Mouse (Mus musculus) hindbrain, embryonic 14.5 days (tissue): ENCODE measurements around the gene Lcn6. TPM values are rescaled to one million over a fixed set of nuclear protein-coding genes. Genes with fewer than 3 reads are reported as not detected.
"Not testable (repeated sequence)": the region's sequence is repeated elsewhere in the genome, so short reads cannot be mapped to it uniquely, and the experiment has no call there.

Experiments
- ATAC-seq: fragments of 200-750 bp; cut with Nextera tagmentation; 2 replicates; pipeline ENCODE4 v1.8.0; 2017; ENCODE audit warnings: moderate number of reproducible peaks, mild to moderate bottlenecking, moderate TSS enrichment, moderate library complexity; ENCODE audit not compliant: low FRiP score
- DNase-seq: peaks from one replicate; pipeline ENCODE4 v3.0.0-alpha.2; 2015; ENCODE audit warnings: low spot score
- H3K27ac ChIP-seq: fragments of 300-500 bp; sonication (generic); 2 replicates; pipeline ENCODE4 v1.5.1; 2014; ENCODE audit warnings: mild to moderate bottlenecking, moderate library complexity
- H3K27me3 ChIP-seq: fragments of 300-500 bp; sonication (generic); 2 replicates; pipeline ENCODE4 v1.6.1; 2014; ENCODE audit warnings: mild to moderate bottlenecking, low read length, mixed read lengths; ENCODE audit not compliant: control insufficient read depth, insufficient read depth
- H3K36me3 ChIP-seq: fragments of 300-500 bp; sonication (generic); replicated peaks from 2 replicates; pipeline ENCODE4 v1.6.1; 2014; ENCODE audit not compliant: control insufficient read depth, insufficient read depth
- H3K4me1 ChIP-seq: fragments of 300-500 bp; sonication (generic); replicated peaks from 2 replicates; pipeline ENCODE4 v1.6.1; 2014; ENCODE audit warnings: antibody characterized with exemption, low read length, mixed read lengths; ENCODE audit not compliant: control insufficient read depth, insufficient read depth
- H3K4me2 ChIP-seq: fragments of 300-500 bp; sonication (generic); replicated peaks from 2 replicates; pipeline ENCODE4 v1.6.1; 2014; ENCODE audit warnings: mild to moderate bottlenecking, moderate library complexity
- H3K4me3 ChIP-seq: fragments of 300-500 bp; sonication (generic); replicated peaks from 2 replicates; pipeline ENCODE4 v1.5.1; 2014; ENCODE audit warnings: mild to moderate bottlenecking, low read length
- H3K9ac ChIP-seq: fragments of 300-500 bp; sonication (generic); 2 replicates; pipeline ENCODE4 v1.6.1; 2014
- H3K9me3 ChIP-seq: fragments of 300-500 bp; sonication (generic); 2 replicates; pipeline ENCODE4 v1.6.1; 2016; ENCODE audit warnings: low read length; ENCODE audit not compliant: control insufficient read depth
- WGBS: fragments of 180-500 bp; shearing (Covaris S2); extraction: QIAGEN DNeasy Blood & Tissue Kit; methylation state at CpG from one replicate; pipeline ENCODE4 v1.1.7; 2014; 5-methylcytosine and 5-hydroxymethylcytosine counted together
- polyA plus RNA-seq: library from polyadenylated mRNA; unstranded; fragments of >200 nt; fragmentation: Nextera tagmentation; extraction: Ambion mirVana; gene quantifications from 2 replicates; pipeline ENCODE4 v1.2.1, GENCODE M21; 2014

Lcn6 gene
- polyA plus RNA-seq, 1 experiment from 2014 or later: not detected

- DNase-seq (no peak), ATAC-seq (no peak)
- Histone ChIP-seq H3K4me2 (no peak overlapping the region), H3K36me3 (no peaks in the 10 kb centered on the region), H3K4me1 (no peaks in the 10 kb centered on the region), H3K27ac (no peak overlapping the region), H3K9ac (no peak overlapping the region), H3K9me3 (no peaks in the 10 kb centered on the region), H3K4me3 (no peak overlapping the region), H3K27me3 (no peaks in the 10 kb centered on the region)
- 70% methylated on average over 4 of the region's 4 CpGs for WGBS
These were observed 20.4 kb downstream of the Lcn6 start for GRCm38 (mm10) chr2:25696951-25697350.

- Histone ChIP-seq H3K4me2 (no peak overlapping the region), H3K27ac (no peak overlapping the region), H3K4me1 (no peaks in the 10 kb centered on the region), H3K27me3 (no peaks in the 10 kb centered on the region), H3K9ac (no peak overlapping the region), H3K9me3 (no peaks in the 10 kb centered on the region), H3K4me3 (no peak overlapping the region), H3K36me3 (no peaks in the 10 kb centered on the region)
- no peak for ATAC-seq
- DNase-seq: no peak
- WGBS: 91% methylated on average over 2 of the region's 2 CpGs
These were observed 22.1 kb downstream of the Lcn6 start for GRCm38 (mm10) chr2:25698696-25699095.

- not testable (repeated sequence) for DNase-seq, H3K27ac ChIP-seq, H3K36me3 ChIP-seq, H3K9ac ChIP-seq, H3K4me1 ChIP-seq, H3K27me3 ChIP-seq, H3K4me2 ChIP-seq, H3K4me3 ChIP-seq, H3K9me3 ChIP-seq, ATAC-seq
- WGBS: 78% methylated on average over 3 of the region's 3 CpGs
These were observed 23.2 kb downstream of the Lcn6 start, which contains the start of gene Obp2a for GRCm38 (mm10) chr2:25699743-25700142. Gene Obp2a (plus strand): TSS chr2:25700043.

- Histone ChIP-seq H3K36me3 (no peaks in the 10 kb centered on the region), H3K4me2 (no peak overlapping the region), H3K9ac (no peak overlapping the region), H3K4me3 (no peak overlapping the region), H3K27ac (no peak overlapping the region), H3K4me1 (no peaks in the 10 kb centered on the region), H3K9me3 (no peaks in the 10 kb centered on the region), H3K27me3 (no peaks in the 10 kb centered on the region)
- ATAC-seq (no peak), DNase-seq (no peak)
- 81% methylated on average over 5 of the region's 5 CpGs for WGBS
These were observed 24.4 kb downstream of the Lcn6 start for GRCm38 (mm10) chr2:25701001-25701400.

GRCm38 (mm10) chr2:25703706-25704105, 27.1 kb downstream of the Lcn6 start:
- H3K4me1 ChIP-seq: peaks cover 10% of the 10 kb centered on the region
- H3K27ac ChIP-seq: no peak overlapping the region
- no peaks in the 10 kb centered on the region for H3K9me3 ChIP-seq
- H3K4me2 ChIP-seq: no peak overlapping the region
- no peaks in the 10 kb centered on the region for H3K36me3 ChIP-seq
- no peak overlapping the region for H3K4me3 ChIP-seq
- no peak for ATAC-seq
- 92% methylated on average over 4 of the region's 4 CpGs for WGBS
- H3K9ac ChIP-seq: no peak overlapping the region
- H3K27me3 ChIP-seq: no peaks in the 10 kb centered on the region
- DNase-seq: no peak

- no peaks in the 10 kb centered on the region for H3K36me3 ChIP-seq
- no peaks in the 10 kb centered on the region for H3K27me3 ChIP-seq
- peak; percentile 96 for ATAC-seq
- peaks cover 14% of the 10 kb centered on the region for H3K4me1 ChIP-seq
- DNase-seq: peak; percentile 91
- WGBS: under 1% methylated on average over 78 of the region's 78 CpGs
- peak within 1 kb of the TSS; percentile 79 for H3K4me2 ChIP-seq
- H3K9me3 ChIP-seq: no peaks in the 10 kb centered on the region
- peak within 1 kb of the TSS; percentile 91 for H3K4me3 ChIP-seq
- peak within 1 kb of the TSS; percentile 91 for H3K9ac ChIP-seq
- H3K27ac ChIP-seq: peak within 1 kb of the TSS; percentile 88
These were observed 30.3 kb downstream of the Lcn6 start, which contains the start of gene Bmyc for GRCm38 (mm10) chr2:25706643-25707481. Gene Bmyc (plus strand): TSS chr2:25706739.

- peak overlapping the region; percentile 79 for H3K4me2 ChIP-seq
- H3K9ac ChIP-seq: no peak overlapping the region
- no peaks in the 10 kb centered on the region for H3K27me3 ChIP-seq
- H3K4me3 ChIP-seq: peak overlapping the region; percentile 91
- peaks cover 14% of the 10 kb centered on the region for H3K4me1 ChIP-seq
- 67% methylated on average over 2 of the region's 2 CpGs for WGBS
- H3K27ac ChIP-seq: no peak overlapping the region
- ATAC-seq: no peak
- peak; percentile 40 for DNase-seq
- no peaks in the 10 kb centered on the region for H3K36me3 ChIP-seq
- H3K9me3 ChIP-seq: no peaks in the 10 kb centered on the region
These were observed 31.5 kb downstream of the Lcn6 start for GRCm38 (mm10) chr2:25708121-25708520.

GRCm38 (mm10) chr2:25709056-25709455, 32.5 kb downstream of the Lcn6 start:
- Histone ChIP-seq H3K4me1 (peaks cover 14% of the 10 kb centered on the region), H3K4me2 (peak overlapping the region; percentile 79; the same call in 1 of the 2 replicates)
- WGBS: 100% methylated on average over 1 of the region's 1 CpGs
- not testable (repeated sequence) for H3K4me3 ChIP-seq, H3K36me3 ChIP-seq, H3K27me3 ChIP-seq, DNase-seq, ATAC-seq, H3K9me3 ChIP-seq, H3K9ac ChIP-seq, H3K27ac ChIP-seq

GRCm38 (mm10) chr2:25709791-25710190, 33.2 kb downstream of the Lcn6 start:
- not testable (repeated sequence) for H3K9ac ChIP-seq, DNase-seq, H3K9me3 ChIP-seq, H3K4me3 ChIP-seq, ATAC-seq, H3K27ac ChIP-seq, H3K36me3 ChIP-seq, H3K27me3 ChIP-seq, H3K4me2 ChIP-seq
- peaks cover 14% of the 10 kb centered on the region for H3K4me1 ChIP-seq
- whole genome bisulfite sequencing: 66% methylated on average over 2 of the region's 2 CpGs
